Mouse (Mus musculus): ENCODE measurements around the gene Syne2.

The Syne2 gene

GRCm38 (mm10) chr12:76054653-76055052, 236.7 kb downstream of the Syne2 start:
- no peak for DNase-seq

- DNase-seq: no peak
Observed at GRCm38 (mm10) chr12:76063001-76063400, 245.1 kb downstream of the Syne2 start.

- no peak for DNase-seq
Observed at GRCm38 (mm10) chr12:76070386-76070785, 252.5 kb downstream of the Syne2 start.

- DNase-seq: no peak
Observed at GRCm38 (mm10) chr12:76071935-76072849, 254.3 kb downstream of the Syne2 start.

GRCm38 (mm10) chr12:76073066-76073826, 255.3 kb downstream of the Syne2 start:
- DNase-seq: no peak

- DNase-seq: no peak
Observed at GRCm38 (mm10) chr12:76073981-76074380, 256.0 kb downstream of the Syne2 start.

- DNase-seq: peak; percentile 49
Observed at GRCm38 (mm10) chr12:76080876-76081556, 263.1 kb downstream of the Syne2 start.

GRCm38 (mm10) chr12:76081557-76082211, 263.8 kb downstream of the Syne2 start:
- peak; percentile 92 for DNase-seq

GRCm38 (mm10) chr12:76085066-76085465, 267.1 kb downstream of the Syne2 start:
- no peak for DNase-seq

- DNase-seq: no peak
Observed at GRCm38 (mm10) chr12:76085956-76086905, 268.3 kb downstream of the Syne2 start.

GRCm38 (mm10) chr12:76087025-76087424, 269.1 kb downstream of the Syne2 start:
- DNase-seq: no peak

GRCm38 (mm10) chr12:76092789-76093466, 275.0 kb downstream of the Syne2 start:
- no peak for DNase-seq

- peak; percentile 38 for DNase-seq
Observed at GRCm38 (mm10) chr12:76093613-76094588, 276.0 kb downstream of the Syne2 start.

- no peak for DNase-seq
Observed at GRCm38 (mm10) chr12:76095117-76096035, 277.4 kb downstream of the Syne2 start.

GRCm38 (mm10) chr12:76102621-76103020, 284.7 kb downstream of the Syne2 start:
- DNase-seq: peak; percentile 85

GRCm38 (mm10) chr12:76104596-76105351, 286.8 kb downstream of the Syne2 start:
- DNase-seq: peak; percentile 69

- DNase-seq: peak; percentile 91
Observed at GRCm38 (mm10) chr12:76109646-76110405, 291.9 kb downstream of the Syne2 start.
